Mouse (Mus musculus): ENCODE measurements at regions not wholly inside any gene's neighbourhood (a gene's known extent, or its start where the extent isn't known, plus 50 kb on each side); places are given as distances from the start of the nearest gene placed in this dataset.
"Not testable (repeated sequence)": the region's sequence is repeated elsewhere in the genome, so short reads cannot be mapped to it uniquely, and the experiment has no call there.

DNA sequence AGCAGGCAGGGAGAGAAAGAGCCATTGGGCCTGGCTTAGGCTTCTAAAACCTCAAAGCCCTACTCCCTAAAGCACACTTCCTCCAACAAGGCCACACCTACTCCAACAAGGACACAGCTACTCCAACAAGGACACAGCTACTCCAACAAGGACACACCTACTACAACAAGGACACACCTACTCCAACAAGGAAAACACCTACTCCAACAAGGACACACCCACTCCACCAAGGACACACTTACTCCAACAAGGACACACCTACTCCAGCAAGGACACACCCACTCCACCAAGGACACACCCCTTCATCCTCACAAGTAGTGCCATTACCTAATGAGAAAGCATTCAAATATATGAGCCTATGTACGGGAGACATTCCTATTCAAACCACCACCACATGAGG is 216.4 kb upstream of the Zfp703 start:
- WGBS (ENCODE audit: insufficient replicate concordance) = 86% methylated on average over 1 of the region's 1 CpGs
- no peaks in the 10 kb centered on the region for H3K27me3 ChIP-seq (ENCODE audit: insufficient read depth, low read length)
- no peak for DNase-seq
- H3K36me3 ChIP-seq (replicated peaks; ENCODE audit: insufficient read depth, low read length) = no peaks in the 10 kb centered on the region
- no peak for ATAC-seq
- H3K4me2 ChIP-seq (ENCODE audit: low read depth, low read length) = no peak overlapping the region
- H3K9ac ChIP-seq (replicated peaks) = no peak overlapping the region
- TF ChIP-seq CTCF (IDR thresholded peaks at IDR 0.05; ENCODE audit: low read depth) (no peak), EP300 (IDR thresholded peaks at IDR 0.05; ENCODE audit: low read depth) (no peak)
- no peak overlapping the region for H3K4me3 ChIP-seq (ENCODE audit: low read depth, low read length)
- peaks cover 5% of the 10 kb centered on the region; the same call in 1 of the 2 replicates for H3K9me3 ChIP-seq (ENCODE audit: low read length)
- H3K27ac ChIP-seq (ENCODE audit: low read depth) = no peak overlapping the region
- no peaks in the 10 kb centered on the region for H3K4me1 ChIP-seq (ENCODE audit: insufficient read depth)

DNA sequence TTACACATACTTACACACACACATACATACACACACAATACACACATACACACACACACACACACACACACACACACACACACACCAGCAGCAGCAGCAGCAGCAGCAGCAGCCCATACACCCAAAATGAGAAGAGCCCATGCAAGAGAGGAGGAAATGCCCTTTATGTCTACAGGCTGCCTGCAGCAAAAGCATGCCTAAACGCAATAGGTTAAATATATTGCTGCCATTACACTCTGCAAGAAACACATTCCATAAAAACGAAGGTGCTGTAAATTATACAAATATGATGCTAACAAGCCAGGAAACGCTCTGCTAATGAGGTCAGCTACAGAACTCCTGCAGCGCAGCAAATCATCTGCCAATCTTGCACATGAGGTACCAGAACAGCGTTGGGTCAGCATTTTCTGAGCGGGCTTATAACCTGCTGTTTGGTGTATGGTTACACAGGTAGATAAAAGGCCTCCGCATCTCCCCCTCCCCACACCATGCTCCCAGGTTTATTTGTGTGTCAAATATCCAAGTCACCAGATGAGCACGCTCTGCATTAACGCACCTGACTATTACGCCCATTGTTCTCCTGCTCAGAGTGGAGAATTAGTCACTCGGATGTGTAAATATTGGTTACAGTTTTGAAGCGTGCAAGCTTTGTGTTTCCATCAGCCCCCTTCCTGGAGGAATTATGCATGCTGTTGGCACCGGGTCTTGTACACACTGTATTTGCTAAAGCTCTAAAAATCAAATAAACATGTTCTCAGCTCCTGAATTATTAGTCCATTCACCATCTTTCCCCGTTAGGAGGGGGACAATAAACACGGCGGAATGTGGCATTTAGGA is 214.0 kb upstream of the Zfp703 start:
- ATAC-seq = no peak
- Histone ChIP-seq H3K4me1 (ENCODE audit: insufficient read depth) (no peaks in the 10 kb centered on the region), H3K4me3 (ENCODE audit: low read depth, low read length) (no peak overlapping the region), H3K9me3 (ENCODE audit: low read length) (peaks cover 5% of the 10 kb centered on the region; the same call in 1 of the 2 replicates), H3K27me3 (ENCODE audit: insufficient read depth, low read length) (no peaks in the 10 kb centered on the region), H3K36me3 (replicated peaks; ENCODE audit: insufficient read depth, low read length) (no peaks in the 10 kb centered on the region), H3K27ac (ENCODE audit: low read depth) (no peak overlapping the region), H3K4me2 (ENCODE audit: low read depth, low read length) (no peak overlapping the region), H3K9ac (replicated peaks) (no peak overlapping the region)
- DNase-seq = no peak
- TF ChIP-seq CTCF (IDR thresholded peaks at IDR 0.05; ENCODE audit: low read depth) (no peak), EP300 (IDR thresholded peaks at IDR 0.05; ENCODE audit: low read depth) (no peak)
- WGBS (ENCODE audit: insufficient replicate concordance) = 72% methylated on average over 16 of the region's 16 CpGs

DNA sequence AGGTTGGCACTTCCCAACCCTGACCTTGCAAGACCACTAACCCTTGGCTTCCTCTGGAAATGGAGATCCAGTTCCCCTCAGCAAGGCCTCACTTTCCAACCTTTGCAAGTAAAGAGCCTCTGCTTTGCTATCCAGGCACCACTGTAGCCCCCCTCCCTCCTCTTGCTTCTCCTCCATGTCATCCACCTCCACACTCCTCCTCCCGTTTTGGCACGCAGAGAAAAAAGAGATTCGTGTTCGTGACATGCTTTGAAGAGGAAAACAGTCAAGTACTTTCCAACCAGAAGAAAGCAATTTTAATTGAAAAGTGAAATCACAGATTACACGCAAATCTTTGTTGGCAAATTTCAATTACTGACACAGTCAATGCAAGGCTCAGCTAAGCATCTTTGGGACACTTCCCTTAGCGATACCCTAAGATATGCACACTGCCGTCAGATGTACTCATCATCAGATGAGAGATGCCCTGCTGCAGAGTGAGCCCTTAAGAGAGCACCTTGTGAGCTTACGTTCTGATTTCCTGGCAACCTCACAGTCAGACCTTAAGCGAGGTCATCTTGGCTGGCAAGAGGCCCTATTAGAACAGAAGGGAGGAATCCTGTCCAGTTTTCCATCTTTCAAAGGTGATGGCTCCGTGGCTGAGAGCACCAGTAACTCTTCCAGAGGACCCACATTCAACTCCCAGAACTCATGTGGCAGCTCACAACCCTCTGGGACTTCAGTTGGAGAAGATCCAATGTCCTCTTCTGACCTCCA is 208.5 kb upstream of the Zfp703 start:
- Histone ChIP-seq H3K9ac (replicated peaks) (no peak overlapping the region), H3K27ac (ENCODE audit: low read depth) (no peak overlapping the region), H3K4me2 (ENCODE audit: low read depth, low read length) (no peak overlapping the region), H3K4me1 (ENCODE audit: insufficient read depth) (no peaks in the 10 kb centered on the region), H3K36me3 (replicated peaks; ENCODE audit: insufficient read depth, low read length) (no peaks in the 10 kb centered on the region), H3K27me3 (ENCODE audit: insufficient read depth, low read length) (no peaks in the 10 kb centered on the region), H3K9me3 (ENCODE audit: low read length) (no peaks in the 10 kb centered on the region), H3K4me3 (ENCODE audit: low read depth, low read length) (no peak overlapping the region)
- no peak for ATAC-seq
- TF ChIP-seq CTCF (IDR thresholded peaks at IDR 0.05; ENCODE audit: low read depth) (no peak), EP300 (IDR thresholded peaks at IDR 0.05; ENCODE audit: low read depth) (no peak)
- 83% methylated on average over 10 of the region's 10 CpGs for WGBS (ENCODE audit: insufficient replicate concordance)
- DNase-seq = no peak

DNA sequence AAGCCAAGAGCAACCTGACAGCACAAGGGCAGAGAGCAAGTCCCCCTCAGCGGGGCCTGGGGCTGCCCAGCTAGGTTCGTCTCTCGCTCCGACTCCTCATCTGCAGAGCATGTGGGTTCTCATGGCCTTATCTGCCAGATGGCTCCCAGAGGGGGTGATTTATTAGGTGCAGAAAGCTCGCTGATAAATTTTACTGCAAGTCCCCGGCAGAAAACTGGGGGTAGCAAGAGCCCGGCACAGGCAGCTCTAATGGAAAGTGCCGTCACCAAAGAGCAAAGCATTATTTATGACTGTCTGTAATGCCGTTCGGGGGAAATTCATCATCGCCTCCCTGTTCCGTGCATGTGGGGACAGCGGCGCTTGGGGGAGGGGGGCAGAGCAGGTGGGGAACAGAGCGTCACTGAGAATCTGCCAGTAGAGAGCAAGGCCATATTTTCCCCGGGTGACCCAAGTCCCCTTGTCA is 206.7 kb upstream of the Zfp703 start:
- no peak for ATAC-seq
- Histone ChIP-seq H3K4me3 (ENCODE audit: low read depth, low read length) (no peak overlapping the region), H3K27me3 (ENCODE audit: insufficient read depth, low read length) (no peaks in the 10 kb centered on the region), H3K27ac (ENCODE audit: low read depth) (no peak overlapping the region), H3K9ac (replicated peaks) (no peak overlapping the region), H3K4me2 (ENCODE audit: low read depth, low read length) (no peak overlapping the region), H3K36me3 (replicated peaks; ENCODE audit: insufficient read depth, low read length) (no peaks in the 10 kb centered on the region), H3K9me3 (ENCODE audit: low read length) (no peaks in the 10 kb centered on the region), H3K4me1 (ENCODE audit: insufficient read depth) (no peaks in the 10 kb centered on the region)
- DNase-seq = no peak
- WGBS (ENCODE audit: insufficient replicate concordance) = 19% methylated on average over 16 of the region's 16 CpGs
- no peak for TF ChIP-seq CTCF (IDR thresholded peaks at IDR 0.05; ENCODE audit: low read depth)

DNA sequence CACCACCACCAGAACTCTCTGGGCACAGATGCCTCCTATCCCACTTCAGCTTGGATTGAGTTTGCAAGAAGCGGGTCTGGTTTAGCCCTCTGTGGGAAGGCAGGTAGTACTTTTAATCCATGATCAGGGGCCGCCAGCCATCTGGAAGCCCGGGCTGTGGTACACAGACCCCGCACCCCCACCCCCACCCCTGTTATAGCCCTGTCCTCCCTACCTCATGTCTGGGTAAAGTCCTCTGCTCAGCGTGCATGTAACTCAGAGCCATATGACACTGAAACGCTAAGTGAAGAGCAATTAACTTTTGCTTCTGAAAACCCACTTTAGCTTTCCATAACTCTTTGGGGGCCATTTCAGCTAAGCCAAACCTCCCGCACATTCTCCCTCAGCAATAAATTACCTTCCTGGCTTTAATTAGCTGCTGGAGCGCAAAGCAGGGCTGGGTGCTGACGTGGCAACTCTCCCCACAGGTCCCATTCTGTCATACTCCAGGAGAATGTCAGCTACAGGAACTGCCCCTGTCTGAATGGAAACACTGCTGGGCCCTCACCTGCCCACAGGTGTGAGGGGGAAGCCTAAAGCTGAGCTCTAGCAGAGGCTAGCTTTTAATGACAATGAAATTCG is 198.1 kb upstream of the Zfp703 start:
- H3K36me3 ChIP-seq (replicated peaks; ENCODE audit: insufficient read depth, low read length) = no peaks in the 10 kb centered on the region
- DNase-seq = no peak
- TF ChIP-seq CTCF (IDR thresholded peaks at IDR 0.05; ENCODE audit: low read depth) = no peak
- TF ChIP-seq EP300 (IDR thresholded peaks at IDR 0.05; ENCODE audit: low read depth) = no peak
- no peak overlapping the region for H3K27ac ChIP-seq (ENCODE audit: low read depth)
- no peaks in the 10 kb centered on the region for H3K9me3 ChIP-seq (ENCODE audit: low read length)
- no peak overlapping the region for H3K4me3 ChIP-seq (ENCODE audit: low read depth, low read length)
- H3K9ac ChIP-seq (replicated peaks) = no peak overlapping the region
- no peak overlapping the region for H3K4me2 ChIP-seq (ENCODE audit: low read depth, low read length)
- 59% methylated on average over 10 of the region's 10 CpGs for WGBS (ENCODE audit: insufficient replicate concordance)
- no peak for ATAC-seq
- 0 out of 2 replicates have a peak, but pooled peaks cover 7% of the 10 kb centered on the region for H3K27me3 ChIP-seq (ENCODE audit: insufficient read depth, low read length)
- H3K4me1 ChIP-seq (ENCODE audit: insufficient read depth) = no peaks in the 10 kb centered on the region

DNA sequence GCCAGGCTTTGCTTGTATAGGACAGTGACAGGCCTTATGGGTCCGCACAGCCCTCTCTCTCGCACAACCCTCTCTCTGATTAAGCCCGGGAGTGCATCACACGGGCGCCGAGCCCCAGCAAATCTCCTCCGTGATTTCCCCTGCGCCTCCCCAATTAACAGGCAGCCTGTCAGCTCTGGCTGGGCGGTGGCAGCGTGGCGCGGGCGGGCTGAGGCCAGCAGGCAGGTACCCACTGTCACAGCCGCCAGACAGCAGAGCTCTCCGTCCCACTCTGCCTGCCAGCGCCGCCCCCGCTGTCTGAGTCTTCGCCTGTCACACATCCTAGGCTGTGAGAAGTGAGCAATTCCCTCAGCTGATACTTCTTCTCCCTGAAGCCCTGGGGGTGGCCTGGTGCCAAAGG is 196.6 kb upstream of the Zfp703 start:
- ATAC-seq (no peak), DNase-seq (no peak)
- no peaks in the 10 kb centered on the region for H3K9me3 ChIP-seq (ENCODE audit: low read length)
- no peak overlapping the region for H3K4me2 ChIP-seq (ENCODE audit: low read depth, low read length)
- 0 out of 2 replicates have a peak, but pooled peaks cover 7% of the 10 kb centered on the region for H3K27me3 ChIP-seq (ENCODE audit: insufficient read depth, low read length)
- 22% methylated on average over 14 of the region's 19 CpGs for WGBS (ENCODE audit: insufficient replicate concordance)
- H3K9ac ChIP-seq (replicated peaks) = no peak overlapping the region
- no peaks in the 10 kb centered on the region for H3K4me1 ChIP-seq (ENCODE audit: insufficient read depth)
- H3K36me3 ChIP-seq (replicated peaks; ENCODE audit: insufficient read depth, low read length) = no peaks in the 10 kb centered on the region
- no peak overlapping the region for H3K4me3 ChIP-seq (ENCODE audit: low read depth, low read length)
- H3K27ac ChIP-seq (ENCODE audit: low read depth) = no peak overlapping the region
- TF ChIP-seq EP300 (IDR thresholded peaks at IDR 0.05; ENCODE audit: low read depth) (no peak), CTCF (IDR thresholded peaks at IDR 0.05; ENCODE audit: low read depth) (no peak)

DNA sequence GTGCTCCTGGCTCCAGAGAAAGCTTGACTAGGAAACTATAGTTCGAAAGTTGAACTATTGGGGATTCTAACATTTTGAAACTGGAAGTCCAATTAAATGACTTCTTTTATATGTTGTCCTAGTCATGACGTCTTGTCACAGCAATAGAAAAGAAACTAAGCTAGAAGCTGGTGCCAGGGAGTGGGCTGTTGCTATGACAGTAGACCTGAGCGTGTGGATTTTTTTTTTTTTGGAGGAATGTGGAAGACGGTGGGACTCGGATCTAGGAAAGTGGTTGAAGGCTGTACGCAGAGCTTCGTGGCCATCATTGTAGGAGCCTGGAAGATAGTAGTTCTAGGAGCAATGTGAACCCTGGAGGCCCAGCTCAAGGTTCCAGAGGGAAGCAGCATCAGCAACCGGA is 194.2 kb upstream of the Zfp703 start:
- not testable (repeated sequence) for DNase-seq; H3K27ac ChIP-seq (ENCODE audit: low read depth); H3K9ac ChIP-seq (replicated peaks); H3K4me3 ChIP-seq (ENCODE audit: low read depth, low read length); H3K4me1 ChIP-seq (ENCODE audit: insufficient read depth); H3K9me3 ChIP-seq (ENCODE audit: low read length); H3K27me3 ChIP-seq (ENCODE audit: insufficient read depth, low read length); ATAC-seq; H3K4me2 ChIP-seq (ENCODE audit: low read depth, low read length); H3K36me3 ChIP-seq (replicated peaks; ENCODE audit: insufficient read depth, low read length)
- WGBS (ENCODE audit: insufficient replicate concordance) = 81% methylated on average over 8 of the region's 8 CpGs
